Mouse (Mus musculus) layer of hippocampus, adult 11-12 months (tissue): ENCODE data around the gene Tenm2.

Source experiments
- DNase-seq: peaks from one replicate; pipeline ENCODE4 v3.0.0; 2022; ENCODE audit warnings: low spot score

The Tenm2 gene

DNA sequence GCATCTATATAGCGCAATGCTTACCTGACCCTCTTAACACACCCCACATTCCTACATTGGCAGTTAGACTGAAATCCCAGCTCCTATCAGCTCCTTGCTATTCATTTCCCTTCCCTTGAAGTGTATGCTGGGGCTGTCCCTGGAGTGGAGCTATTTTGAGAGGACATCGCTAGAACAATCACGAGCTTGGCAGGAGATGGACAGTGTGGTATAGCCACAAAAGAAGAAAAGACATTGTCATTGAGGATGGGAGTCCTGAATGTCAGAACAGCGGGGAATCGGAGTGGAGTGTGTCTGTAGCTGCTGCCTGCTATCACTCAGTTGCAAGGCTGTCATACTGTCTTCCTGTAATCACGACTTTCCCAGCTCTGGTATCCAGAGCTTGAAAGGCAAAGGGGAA lies 1031.4 kb downstream of the Tenm2 start:
- no peak for DNase-seq

DNA sequence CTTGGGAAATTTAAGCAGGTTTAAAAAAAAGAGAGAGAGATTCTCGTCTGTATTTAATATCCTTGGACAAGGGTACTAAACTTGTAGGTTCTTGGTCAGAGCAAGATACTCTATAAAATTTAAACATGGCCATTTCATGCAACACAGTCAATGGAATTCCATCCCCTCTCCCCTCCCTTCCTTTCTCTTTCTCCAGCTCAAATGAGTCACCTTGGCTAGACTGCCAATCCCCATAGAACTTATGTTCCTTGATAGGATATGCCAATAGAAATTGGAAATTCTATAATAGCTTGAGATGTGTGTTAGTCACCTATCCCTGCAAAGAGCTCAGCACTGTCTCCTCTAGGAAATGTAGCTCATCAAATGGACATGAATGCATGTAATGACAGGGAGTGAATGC lies 1031.9 kb downstream of the Tenm2 start:
- DNase-seq: no peak

DNA sequence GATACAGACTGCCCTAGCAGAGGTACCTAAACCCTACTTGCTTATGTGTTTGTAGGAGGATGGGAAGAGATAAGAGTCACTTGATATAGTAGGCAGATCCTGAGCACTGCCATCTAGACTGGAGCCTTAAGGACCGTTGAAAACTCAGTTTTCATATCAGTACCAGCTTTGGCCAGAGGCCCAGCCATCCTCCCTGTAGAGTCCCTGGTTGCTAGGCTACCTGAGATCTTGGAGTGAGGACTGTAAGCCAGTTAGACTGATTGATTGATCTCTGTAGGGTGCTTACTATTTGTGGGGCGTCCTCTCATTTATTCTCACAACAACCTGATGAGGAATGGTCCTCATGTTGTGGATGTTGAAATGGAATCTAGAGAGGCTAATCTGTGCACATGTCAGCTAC lies 1041.4 kb downstream of the Tenm2 start:
- DNase-seq: no peak

DNA sequence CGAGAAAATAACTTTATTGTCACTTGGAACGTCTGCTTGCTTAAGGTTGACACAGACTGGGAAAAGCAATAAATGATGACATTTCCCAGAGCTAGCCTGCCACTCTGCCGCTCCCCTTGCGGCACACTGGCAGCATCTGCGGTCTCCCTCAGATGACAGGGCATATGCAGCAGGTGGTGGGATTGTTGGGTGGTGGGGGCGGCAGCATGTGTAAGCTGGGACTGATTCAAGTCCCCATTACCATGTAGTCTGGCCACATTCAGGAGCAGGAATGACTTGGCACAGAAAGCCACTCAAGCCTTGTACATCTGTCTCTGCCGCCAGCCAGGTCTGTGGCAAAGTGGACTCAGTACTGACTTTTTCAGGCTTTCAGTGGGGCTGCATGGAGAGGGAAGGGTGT lies 1059.7 kb downstream of the Tenm2 start:
- DNase-seq: peak; percentile 69

DNA sequence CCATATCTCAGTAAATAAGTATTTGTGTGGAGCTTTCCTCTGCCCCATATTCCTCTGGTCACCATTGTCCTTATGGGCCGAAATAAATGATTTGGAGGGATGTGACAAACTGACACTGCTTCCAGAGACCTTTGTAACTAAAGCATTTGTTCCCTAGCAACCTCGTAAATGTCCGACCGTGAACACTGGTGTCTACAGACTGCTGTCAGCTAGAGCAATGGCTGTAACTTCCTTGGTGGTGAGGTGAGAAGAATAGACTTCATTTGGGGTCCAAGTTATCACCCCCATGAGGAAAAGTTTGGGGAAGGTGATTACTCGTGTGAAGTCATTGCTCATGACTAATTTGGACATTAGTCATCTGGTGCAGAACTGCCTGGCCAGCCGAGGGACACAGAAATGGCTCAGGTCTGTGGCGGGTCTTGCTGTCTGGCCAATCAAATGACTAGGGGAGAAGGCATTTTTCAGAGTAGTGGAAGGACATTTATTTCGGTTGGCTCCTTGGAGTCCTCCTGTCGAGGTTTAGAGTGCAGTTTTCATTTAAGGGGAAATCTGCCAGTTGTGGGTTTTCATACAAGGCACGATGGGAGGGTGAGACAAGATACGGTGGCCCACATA lies 1062.6 kb downstream of the Tenm2 start:
- no peak for DNase-seq

DNA sequence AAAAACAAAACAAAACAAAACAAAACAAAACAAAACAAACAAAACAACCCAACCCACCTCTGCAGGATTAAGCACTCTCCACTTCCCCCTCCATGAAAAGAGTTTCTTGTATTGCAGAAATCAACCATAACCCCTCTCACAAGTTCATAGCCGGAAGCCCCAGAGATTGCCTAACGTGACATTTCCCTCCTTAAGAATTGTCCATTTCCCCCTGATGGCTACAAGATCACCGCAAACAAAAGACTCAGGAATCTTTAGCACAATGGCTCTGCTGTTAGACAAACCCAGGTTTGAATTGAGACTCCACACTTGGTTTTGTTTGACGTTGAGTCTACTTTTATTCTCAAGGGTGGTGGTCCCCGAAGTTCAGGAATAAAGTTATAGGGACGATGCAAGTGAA lies 1063.2 kb downstream of the Tenm2 start:
- no peak for DNase-seq

DNA sequence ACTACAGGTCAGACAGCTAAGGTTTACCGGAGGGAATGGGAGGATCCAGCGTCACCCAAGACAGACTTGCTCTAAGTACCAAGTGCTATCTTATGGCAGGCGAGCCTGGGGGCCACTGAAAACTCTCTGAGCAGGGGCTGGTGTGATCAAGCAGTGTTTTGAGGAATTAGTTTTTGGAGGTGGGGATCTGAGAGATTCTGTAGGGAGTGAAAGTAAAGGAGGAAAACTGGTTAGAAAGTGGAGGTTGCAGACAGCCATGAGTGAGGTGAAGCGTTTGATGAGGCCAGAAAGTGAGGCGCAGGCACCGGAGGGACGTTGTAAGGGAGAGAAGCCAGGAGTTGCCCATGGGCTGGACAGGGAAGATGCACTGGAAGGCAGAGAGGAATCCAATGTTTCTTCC lies 1063.8 kb downstream of the Tenm2 start:
- DNase-seq: no peak

DNA sequence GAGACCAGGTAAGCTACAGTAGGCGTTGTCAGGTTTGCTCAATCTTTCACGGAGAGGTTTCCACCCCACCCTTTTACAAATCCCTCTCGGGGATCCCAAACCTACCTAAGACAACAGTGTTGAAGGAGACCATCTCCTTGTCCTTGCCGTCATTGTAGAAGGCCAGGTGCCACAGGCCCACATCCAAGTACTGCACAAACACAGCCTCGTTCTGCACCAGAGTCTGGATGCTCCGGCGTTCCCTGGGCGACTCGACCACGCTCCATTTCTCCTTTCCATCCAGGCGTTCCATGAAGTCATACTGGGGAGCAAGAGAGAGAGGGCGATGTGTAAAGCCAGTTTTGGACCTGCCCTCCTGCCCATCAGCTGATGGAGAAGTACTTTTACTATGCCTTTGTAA lies 1064.5 kb downstream of the Tenm2 start:
- DNase-seq: no peak

DNA sequence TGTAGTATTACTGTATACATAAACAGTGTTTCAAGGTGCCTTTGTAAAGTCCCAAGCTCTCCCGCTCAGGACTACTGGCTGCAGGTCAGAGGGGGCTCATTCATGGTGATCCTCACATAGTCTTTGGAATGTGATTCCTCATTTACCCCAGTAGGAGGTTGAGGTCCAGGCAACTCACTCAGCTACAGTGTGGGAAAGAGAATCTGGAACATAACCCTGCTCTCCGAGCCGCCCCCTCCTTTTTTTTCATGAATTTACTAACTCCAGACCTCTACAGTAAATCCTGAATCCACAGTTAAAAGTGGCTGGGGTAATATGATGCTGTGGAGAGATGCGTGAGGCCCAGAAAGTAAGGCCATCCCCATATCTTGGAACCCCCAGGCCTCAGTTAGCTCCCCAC lies 1066.0 kb downstream of the Tenm2 start:
- DNase-seq: no peak

DNA sequence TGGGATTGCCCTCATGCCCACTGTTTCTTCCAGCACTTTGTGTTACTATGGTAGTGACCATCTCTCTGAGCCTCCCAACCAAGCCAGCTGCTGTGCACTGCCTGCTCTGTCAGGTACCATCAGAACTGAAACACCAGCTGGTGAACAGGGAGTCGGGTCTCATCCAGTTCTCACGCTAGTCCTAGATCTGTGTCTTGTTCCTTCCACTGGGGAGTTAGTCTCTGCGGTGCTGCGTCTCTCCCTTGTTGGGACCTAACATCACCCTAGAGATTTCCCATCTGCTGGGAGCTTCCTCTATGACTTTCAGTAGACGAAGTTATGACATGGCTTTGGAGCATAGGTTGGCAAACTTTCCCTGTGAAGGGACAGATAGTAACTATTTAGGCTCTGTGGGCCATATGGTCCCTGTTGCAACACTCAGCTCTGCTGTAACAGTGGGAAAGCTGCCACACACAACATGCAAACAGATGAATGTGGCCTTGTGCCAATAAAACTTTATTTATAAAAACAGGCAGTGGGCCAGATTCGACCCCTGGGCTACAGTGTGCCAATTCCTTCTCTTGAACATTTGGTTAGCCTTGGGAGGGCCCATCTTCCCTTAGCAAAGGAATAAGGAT lies 1066.7 kb downstream of the Tenm2 start:
- DNase-seq: peak; percentile 65

DNA sequence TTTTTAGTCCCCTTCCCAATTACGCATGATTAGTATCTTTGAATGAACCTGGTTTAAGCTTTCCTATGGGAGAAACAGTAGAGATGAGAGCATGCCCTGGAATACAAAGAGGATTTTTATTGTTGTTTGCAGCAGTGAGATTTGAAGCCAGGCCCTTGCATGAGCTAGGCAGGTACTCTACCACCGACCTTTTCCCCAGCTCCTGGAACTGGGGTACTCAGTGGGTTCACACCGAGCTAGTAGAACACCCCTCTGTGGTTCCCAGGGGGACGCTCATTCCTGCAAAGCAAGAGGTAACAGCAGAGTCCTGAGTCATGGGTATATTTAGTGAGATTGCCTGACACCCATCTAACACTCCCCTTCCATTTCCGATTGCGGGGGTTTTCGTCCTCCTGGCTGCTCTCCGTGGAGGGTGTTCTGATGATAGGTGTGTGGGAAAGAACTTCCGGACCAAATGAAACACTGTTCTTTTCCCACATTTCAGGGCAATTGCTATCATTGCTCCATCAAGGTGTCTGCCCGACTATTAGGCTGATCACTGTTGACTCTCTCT lies 1067.9 kb downstream of the Tenm2 start:
- DNase-seq: no peak

DNA sequence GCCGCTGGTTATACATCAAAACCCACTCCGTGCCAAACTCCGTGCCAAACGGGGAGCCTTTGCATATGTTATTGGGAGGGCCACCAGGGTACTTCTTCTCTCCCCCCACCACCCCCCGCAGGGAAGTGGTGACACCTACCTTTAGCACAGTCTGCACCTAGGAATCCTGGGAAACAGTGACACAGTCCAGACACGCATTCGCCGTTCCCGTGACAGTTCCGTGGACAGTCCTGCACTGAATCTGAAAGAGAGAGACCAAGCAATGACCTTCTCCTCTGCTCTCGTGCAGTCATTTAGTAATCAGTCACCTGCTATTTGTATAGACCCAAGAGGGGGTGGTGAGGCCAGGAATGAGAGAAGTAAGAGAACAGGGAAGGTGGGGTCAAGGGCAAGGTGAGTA lies 1072.2 kb downstream of the Tenm2 start:
- DNase-seq: no peak

DNA sequence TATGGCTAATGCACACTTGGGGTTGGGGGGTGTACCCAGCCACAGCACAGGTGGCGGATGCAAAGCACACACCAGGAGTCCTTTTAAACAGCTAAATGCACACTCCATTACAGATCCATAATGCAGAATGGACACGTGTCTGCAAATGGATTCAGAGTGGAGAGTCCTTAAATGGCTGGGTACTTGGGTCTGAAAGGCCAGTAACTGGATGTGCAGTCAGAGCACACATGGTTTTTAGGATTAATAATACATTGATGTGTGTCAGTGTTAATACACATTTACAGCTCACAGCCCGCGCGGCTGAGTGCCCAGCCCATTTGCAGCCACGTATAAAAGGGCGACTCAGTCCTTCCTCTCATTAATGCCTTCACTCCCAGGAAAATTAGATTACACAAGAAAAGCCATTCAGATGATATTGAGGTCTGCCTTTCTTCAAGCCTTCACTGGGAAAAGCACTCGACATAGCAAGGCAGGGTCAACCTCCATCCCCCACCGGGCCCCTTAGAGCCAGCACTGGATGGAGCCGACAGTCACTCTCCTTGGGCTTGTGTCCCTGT lies 1073.9 kb downstream of the Tenm2 start:
- no peak for DNase-seq

DNA sequence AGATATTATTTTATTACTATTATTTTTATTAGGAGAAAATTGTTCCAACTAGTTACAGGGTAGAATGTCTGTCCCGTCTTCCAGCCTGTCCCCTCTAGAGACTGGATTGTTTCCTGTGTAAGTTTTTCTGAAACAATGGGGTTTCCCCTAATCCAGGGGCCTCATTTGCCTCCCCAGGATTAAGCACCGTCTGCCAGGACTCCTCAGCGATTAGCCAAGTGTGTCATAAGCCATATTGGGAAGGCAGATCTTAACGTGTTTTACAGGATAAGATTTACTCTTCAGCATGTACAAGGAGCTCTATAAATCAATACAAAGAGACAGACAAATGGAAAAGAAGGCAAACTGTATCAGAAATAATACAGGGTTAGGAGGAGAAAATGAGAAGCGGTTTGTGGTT lies 1082.3 kb downstream of the Tenm2 start:
- DNase-seq: no peak

DNA sequence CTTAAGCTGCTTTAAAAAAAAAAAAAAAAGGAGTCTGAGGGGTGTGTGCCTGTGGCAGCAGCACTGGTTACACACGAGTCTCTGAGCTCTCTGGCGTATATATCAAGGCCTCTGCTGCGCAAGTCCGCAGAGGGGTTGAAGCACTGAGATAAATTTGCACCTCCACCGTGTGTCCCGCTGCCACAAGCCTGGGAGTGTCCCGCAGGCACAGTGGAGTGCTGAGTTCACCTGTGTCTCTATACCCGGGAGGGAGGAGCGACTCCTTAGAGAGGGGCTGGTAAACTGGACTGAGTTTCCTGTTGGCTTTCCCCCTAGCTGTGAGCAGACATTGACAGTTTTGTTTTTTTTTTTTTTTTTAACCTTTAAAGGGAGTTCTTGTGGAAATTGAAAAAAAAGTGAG lies 1082.8 kb downstream of the Tenm2 start:
- DNase-seq: no peak

DNA sequence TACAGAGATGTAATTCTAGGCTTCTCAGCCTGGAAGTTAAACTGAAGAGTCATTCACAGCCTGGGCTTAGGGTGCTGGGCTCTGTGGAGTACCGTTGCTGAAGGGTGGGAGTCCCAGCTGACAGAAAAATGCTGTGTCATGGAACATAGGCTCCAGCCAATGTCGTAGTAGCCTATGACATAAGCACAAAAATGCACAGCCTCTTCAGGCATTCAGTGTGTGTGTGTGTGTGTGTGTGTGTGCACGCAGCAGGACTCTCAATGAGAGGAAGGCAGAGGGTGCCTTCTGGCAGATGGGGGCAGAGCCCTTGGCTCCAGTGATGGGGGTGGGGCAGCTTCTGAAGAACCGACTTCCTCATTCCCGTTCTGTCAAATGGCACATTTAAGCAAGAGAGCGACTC lies 1083.5 kb downstream of the Tenm2 start:
- no peak for DNase-seq

DNA sequence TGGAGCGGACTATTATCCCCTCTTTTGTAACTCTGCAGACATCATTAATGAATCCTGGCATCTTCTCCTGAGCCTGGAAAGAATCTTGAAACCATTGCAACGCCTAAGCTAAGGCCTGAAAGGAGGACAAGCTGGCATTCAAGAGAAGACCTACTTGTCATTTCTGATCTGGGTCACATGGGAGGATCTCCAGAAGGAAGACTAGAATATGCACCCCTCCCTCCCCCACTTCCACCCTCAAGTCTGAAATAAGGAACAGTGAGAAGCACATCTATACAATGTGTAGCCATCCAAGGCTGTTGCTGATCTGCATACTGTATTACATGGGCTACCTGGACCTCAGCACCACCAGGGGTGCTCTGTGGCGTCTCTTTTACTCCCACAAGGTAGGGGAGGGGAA lies 1086.7 kb downstream of the Tenm2 start:
- DNase-seq: no peak

DNA sequence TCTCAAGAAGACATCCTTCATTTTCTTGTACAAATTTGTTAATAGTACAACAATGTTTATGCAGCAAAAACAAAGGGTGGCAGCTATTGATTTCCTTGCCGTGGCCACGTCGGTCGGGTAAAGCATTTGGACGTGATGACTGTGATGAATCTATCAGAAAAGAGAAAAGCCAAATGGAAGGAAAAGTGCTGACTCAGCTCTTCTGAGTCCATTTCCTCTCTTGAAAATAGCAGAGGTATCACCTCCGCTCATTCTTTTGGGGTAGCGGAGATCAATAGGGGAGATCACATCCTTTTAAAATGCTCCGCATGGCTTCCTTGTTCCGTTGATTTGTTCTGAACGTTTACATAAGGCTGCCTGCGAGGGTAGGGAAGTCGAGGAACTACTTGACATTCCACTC lies 1090.7 kb downstream of the Tenm2 start:
- no peak for DNase-seq

DNA sequence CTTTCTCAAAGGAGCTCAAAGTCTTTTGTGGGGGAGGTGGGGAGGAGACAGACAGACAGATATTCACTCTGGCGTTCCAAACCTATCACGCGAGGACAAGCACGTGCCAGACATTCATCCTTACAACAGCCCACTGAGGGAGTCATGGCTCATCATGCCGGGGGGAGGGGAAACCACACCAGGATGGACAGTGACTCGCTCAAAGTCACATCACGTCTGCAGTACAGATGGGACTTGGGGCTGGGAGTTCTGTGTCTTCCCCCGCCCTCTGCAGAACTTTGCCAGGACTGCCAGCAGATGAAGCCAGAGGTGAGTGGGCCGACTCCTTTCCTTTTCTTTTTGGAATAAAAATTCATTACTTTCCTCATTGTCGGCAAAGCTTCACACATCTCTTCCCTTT lies 1095.4 kb downstream of the Tenm2 start:
- DNase-seq: no peak

DNA sequence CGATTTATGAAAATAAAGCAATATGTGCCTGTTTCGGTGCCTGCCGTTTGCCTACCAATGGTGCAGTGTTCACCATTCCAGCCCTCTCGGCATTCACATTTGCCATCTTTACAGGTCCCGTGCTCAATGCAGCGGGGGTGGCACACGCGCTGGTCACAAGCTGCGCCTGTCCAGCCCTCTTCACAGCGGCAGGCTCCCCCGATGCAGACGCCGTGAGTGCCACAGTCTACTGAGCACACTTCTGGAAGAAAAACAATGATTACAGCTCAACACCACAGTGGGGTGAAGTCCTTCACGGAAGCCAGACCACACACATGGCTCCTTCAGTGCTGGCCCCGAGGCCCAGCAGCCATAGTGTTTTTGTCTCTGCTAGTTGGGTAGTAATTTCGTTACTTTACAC lies 1096.2 kb downstream of the Tenm2 start:
- no peak for DNase-seq

DNA sequence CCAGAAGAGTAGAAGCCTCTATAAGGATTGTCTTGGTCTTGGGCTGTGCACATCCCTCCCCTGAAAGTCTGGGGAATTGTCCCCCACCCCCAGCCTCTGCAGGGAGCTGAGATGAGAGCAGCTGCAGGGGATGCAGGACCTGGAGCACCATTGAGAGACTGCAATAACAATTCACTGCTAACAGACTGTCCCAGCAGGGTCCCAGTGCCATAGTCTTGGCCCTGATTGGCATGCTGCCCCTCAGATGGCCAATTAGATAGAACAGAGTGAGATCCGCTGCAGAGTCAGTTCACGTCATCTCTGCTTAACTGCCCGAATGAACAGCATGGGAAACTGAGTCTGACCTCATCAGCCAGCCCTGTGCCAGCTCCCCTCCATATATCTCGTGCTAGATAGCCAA lies 1097.9 kb downstream of the Tenm2 start:
- no peak for DNase-seq

DNA sequence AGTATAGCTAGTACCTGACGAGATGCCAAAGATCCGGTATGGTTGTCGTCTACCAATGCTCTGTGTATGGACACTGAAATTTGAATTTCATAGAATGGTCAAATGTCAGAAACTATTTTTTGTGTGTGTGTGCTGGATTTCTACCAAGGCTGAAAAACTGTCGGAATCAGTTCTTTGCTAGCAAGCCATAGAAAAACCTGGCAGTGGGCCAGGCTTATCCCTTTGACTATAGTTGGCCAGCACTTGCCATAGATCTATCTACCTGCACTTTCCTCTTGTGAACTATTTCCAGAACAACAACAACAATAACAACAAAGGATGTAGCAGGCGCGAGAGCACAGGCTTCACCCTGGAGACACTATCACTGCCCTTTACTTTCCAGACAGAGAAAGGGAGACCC lies 1098.5 kb downstream of the Tenm2 start:
- no peak for DNase-seq

DNA sequence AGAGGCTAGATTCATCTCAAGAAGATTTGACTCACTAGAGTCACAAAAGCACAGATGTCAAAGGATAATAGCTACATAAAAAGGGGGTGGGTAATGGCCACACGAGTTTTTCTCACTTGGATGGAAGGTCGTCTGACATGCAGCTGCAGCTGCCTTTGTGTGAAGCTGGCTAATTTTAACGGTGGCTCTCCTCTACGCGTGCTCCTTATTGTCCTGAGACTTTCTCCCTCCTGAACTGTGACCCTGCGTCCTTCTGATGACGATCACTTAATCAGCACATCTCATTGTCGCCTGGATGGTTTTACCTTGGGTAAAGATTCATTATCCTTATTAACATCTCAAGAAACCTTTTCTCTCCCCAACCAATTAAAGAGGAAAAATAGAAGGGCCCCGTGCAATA lies 1101.1 kb downstream of the Tenm2 start:
- no peak for DNase-seq

DNA sequence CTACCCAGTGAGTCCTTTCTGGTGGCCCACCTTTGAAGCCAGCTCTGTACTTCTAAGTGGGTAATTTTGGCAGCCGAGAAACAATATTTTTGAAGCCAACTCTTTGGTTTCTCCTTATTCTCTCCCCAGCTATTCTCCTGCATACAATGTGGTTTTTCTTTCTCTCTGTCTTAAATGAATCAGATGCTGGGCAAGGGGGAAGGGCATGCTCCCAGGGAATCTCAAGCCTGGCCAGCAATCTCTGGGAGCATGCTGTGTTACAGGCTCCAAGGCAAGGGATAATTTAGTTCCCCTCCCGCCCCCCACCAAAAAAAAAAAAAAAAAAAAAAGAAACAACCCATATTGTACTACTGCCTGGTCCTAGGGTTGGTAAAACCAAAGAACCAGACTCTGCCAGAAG lies 1112.5 kb downstream of the Tenm2 start:
- DNase-seq: no peak
